In the genomic region with DNA sequence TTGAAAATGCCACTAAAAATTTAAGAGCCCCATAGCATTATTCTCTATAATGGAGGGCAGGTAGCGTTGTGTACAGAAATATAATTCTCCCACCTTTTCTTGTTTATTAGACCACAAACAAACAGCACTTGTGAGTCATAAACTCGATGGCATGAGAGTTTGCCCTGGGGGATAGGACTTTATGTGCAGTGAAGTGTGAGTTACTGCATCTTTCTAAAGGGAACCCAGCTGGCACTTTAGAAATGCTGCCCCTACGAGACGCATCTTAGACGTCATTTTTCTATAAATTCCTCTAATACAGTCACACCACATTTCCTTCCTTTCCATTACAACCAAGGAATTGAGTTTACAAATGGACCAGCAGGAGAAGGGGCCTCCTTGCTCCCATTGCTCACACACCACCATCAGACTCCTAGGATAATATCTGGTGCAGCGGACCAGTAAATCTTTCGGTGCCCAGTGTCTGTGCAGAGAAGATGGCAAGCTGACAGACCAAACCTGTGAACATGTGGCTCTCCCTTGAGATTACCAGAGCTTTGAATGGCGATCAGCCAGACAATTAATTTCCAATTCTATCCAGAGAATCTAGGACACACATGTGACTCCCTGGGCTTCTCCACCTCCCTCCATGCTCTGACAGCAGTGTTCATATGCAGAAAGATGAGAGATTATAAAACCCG, we compare ENCODE assay signal across 14 mouse cellular contexts.
DNase-seq lines count a peak whose midpoint lies in the region; ATAC-seq and TF ChIP-seq lines count a peak whose summit lies in the region.
"Had no signal": no experiment of that assay in that cellular context is flagged by ENCODE, and none has a peak within 500 bp of the region (broad histone marks: within the 10 kb centered on the region; RNA-seq: fewer than 3 reads in every experiment).

No protein-coding gene starts in this region.

- dilution Hi-C loops in CH12.LX (cut with MboI; ENCODE audit: extremely low pct_ligation_motif_present, extremely low pct_unique_long_range_greater_than_20kb, low sequenced_read_pairs): no loop called here

- DNase-seq in cerebellum, adult 9-11 months: peak; percentile 61
- no peak for DNase-seq in cerebellum, adult 8-10 months
- no peak for DNase-seq in CH12.LX (ENCODE audit: extremely low read depth)
- peak; percentile 73 for DNase-seq in forebrain, embryonic 14.5 days (ENCODE audit: low spot score)
- no peak for DNase-seq in heart, adult 8-10 months (ENCODE audit: low spot score)
- DNase-seq in gastrocnemius, postnatal 25 days: no peak
- DNase-seq: gastrocnemius, postnatal 14 days; heart, postnatal 10 days; kidney, adult 8-10 months; layer of hippocampus, postnatal 36 days had no signal

- no peak overlapping the region for H3K4me2 ChIP-seq in CH12.LX (ENCODE audit: insufficient read depth, low read depth, poor library complexity, severe bottlenecking)
- H3K4me2 ChIP-seq in forebrain, embryonic 14.5 days (ENCODE audit: low read length): no peak overlapping the region
- H3K4me2 ChIP-seq in midbrain, embryonic 15.5 days: no peak overlapping the region
- H3K4me2 ChIP-seq: embryonic facial prominence, embryonic 15.5 days; lung, embryonic 15.5 days had no signal

- no peak overlapping the region for H3K27ac ChIP-seq in CH12.LX (ENCODE audit: insufficient read depth, low read depth)
- peak overlapping the region; percentile 52; the same call in 1 of the 2 replicates for H3K27ac ChIP-seq in forebrain, embryonic 14.5 days (ENCODE audit: low read depth, low read length)
- peak overlapping the region; percentile 32; the same call in 1 of the 2 replicates for H3K27ac ChIP-seq in midbrain, embryonic 15.5 days
- H3K27ac ChIP-seq: embryonic facial prominence, embryonic 15.5 days; lung, embryonic 15.5 days had no signal

- H3K36me3 ChIP-seq in CH12.LX (replicated peaks in 1 of 2; ENCODE audit: control insufficient read depth in 1 of 2, insufficient read depth in 1 of 2, low read length in 1 of 2): peaks cover 3 to 15% of the 10 kb centered on the region in 2 experiments
- H3K36me3 ChIP-seq in forebrain, embryonic 14.5 days (ENCODE audit: control insufficient read depth, insufficient read depth, low read length): peaks cover 15% of the 10 kb centered on the region; the same call in 1 of the 2 replicates
- no peaks in the 10 kb centered on the region for H3K36me3 ChIP-seq in midbrain, embryonic 15.5 days (replicated peaks)
- H3K36me3 ChIP-seq: embryonic facial prominence, embryonic 15.5 days had no signal

- peaks cover 50 to 87% of the 10 kb centered on the region in 2 experiments for H3K4me1 ChIP-seq in CH12.LX (ENCODE audit: control insufficient read depth in 1 of 2, insufficient read depth in 2 of 2)
- H3K4me1 ChIP-seq in forebrain, embryonic 14.5 days (ENCODE audit: control insufficient read depth, insufficient read depth, low read length): peaks cover 39% of the 10 kb centered on the region
- H3K4me1 ChIP-seq in midbrain, embryonic 15.5 days: peaks cover 35% of the 10 kb centered on the region

- H3K9me3 ChIP-seq in CH12.LX (replicated peaks; ENCODE audit: low read length): no peaks in the 10 kb centered on the region
- H3K9me3 ChIP-seq in forebrain, embryonic 14.5 days (replicated peaks; ENCODE audit: control insufficient read depth, low read length): no peaks in the 10 kb centered on the region
- H3K9me3 ChIP-seq in midbrain, embryonic 15.5 days: no peaks in the 10 kb centered on the region
- H3K9me3 ChIP-seq: embryonic facial prominence, embryonic 15.5 days; lung, embryonic 15.5 days had no signal

- TF ChIP-seq CTCF in CH12.LX (conservative IDR thresholded peaks at IDR 0.05 in 1 of 2, IDR thresholded peaks at IDR 0.05 in 1 of 2; ENCODE audit: low read depth in 2 of 2, low read length in 2 of 2): no peak

- H3K9ac ChIP-seq in CH12.LX (ENCODE audit: insufficient read depth, low read depth): no peak overlapping the region
- no peak overlapping the region for H3K9ac ChIP-seq in forebrain, embryonic 14.5 days (ENCODE audit: low read length)
- no peak overlapping the region for H3K9ac ChIP-seq in midbrain, embryonic 15.5 days
- H3K9ac ChIP-seq: embryonic facial prominence, embryonic 15.5 days; lung, embryonic 15.5 days had no signal

- no peaks in the 10 kb centered on the region; the same call in 1 of the 2 replicates for H3K79me2 ChIP-seq in CH12.LX (replicated peaks; ENCODE audit: control insufficient read depth, extremely low read depth, insufficient read depth, poor library complexity, severe bottlenecking)

- 41% methylated on average over 9 of the region's 9 CpGs for WGBS in forebrain, embryonic 14.5 days
- WGBS in midbrain, embryonic 15.5 days: 42% methylated on average over 9 of the region's 9 CpGs

- H3K4me3 ChIP-seq in CH12.LX (replicated peaks in 1 of 3; ENCODE audit: low read depth in 2 of 3, low read length in 2 of 3, poor library complexity in 1 of 3): no peak overlapping the region
- no peak overlapping the region for H3K4me3 ChIP-seq in forebrain, embryonic 14.5 days (ENCODE audit: low read depth, low read length)
- no peak overlapping the region for H3K4me3 ChIP-seq in midbrain, embryonic 15.5 days
- H3K4me3 ChIP-seq: embryonic facial prominence, embryonic 15.5 days; lung, embryonic 15.5 days had no signal

- in situ Hi-C loops in CH12.LX (cut with MboI; ENCODE audit: low pct_ligation_motif_present, low pct_unique_long_range_greater_than_20kb, low sequenced_read_pairs): no loop called here

- TF ChIP-seq RAD21 in CH12.LX (IDR thresholded peaks at IDR 0.05; ENCODE audit: low read depth, low read length): no peak

- TF ChIP-seq EP300 in CH12.LX (IDR thresholded peaks at IDR 0.05; ENCODE audit: low read length): no peak

- peak; percentile 40; the same call in 1 of the 2 replicates for ATAC-seq in forebrain, embryonic 14.5 days
- ATAC-seq in midbrain, embryonic 15.5 days (replicated peaks): no peak; the same call in 1 of the 2 replicates
- no peak for ATAC-seq in erythroid progenitor cell, adult 5-6 weeks (replicated peaks; ENCODE audit: low FRiP score, poor library complexity, severe bottlenecking)

- H3K27me3 ChIP-seq in CH12.LX (replicated peaks): no peaks in the 10 kb centered on the region
- H3K27me3 ChIP-seq in forebrain, embryonic 14.5 days (replicated peaks; ENCODE audit: control insufficient read depth, insufficient read depth, low read length): no peaks in the 10 kb centered on the region
- no peaks in the 10 kb centered on the region for H3K27me3 ChIP-seq in midbrain, embryonic 15.5 days (replicated peaks)
- H3K27me3 ChIP-seq: embryonic facial prominence, embryonic 15.5 days; lung, embryonic 15.5 days had no signal

- no peak for TF ChIP-seq POLR2A in CH12.LX (IDR thresholded peaks at IDR 0.05; ENCODE audit: low read depth, low read length)

TF ChIP-seq in CH12.LX, 34 proteins besides CTCF, POLR2A, EP300 and RAD21:
- no peak for TF ChIP-seq KAT2A (IDR thresholded peaks at IDR 0.05; ENCODE audit: insufficient replicate concordance, low read length)
- TF ChIP-seq MXI1 (IDR thresholded peaks at IDR 0.05; ENCODE audit: low read depth, low read length): no peak
- 0 out of 2 replicates have a peak, but pooled peaks have one; percentile 10 for TF ChIP-seq ETS1 (conservative IDR thresholded peaks at IDR 0.05; ENCODE audit: low read depth, low read length)
- TF ChIP-seq BHLHE40 (IDR thresholded peaks at IDR 0.05; ENCODE audit: low read depth, low read length): 0 out of 2 replicates have a peak, but pooled peaks have one; percentile 5

Comparison
In these comparisons a context has a peak if more than half of its experiments do, and no peak if none do; other contexts are left out.
1. DNase-seq: peak in cerebellum, adult 9-11 months (single experiment) and forebrain, embryonic 14.5 days (single experiment); none in cerebellum, adult 8-10 months (single experiment), CH12.LX (single experiment), heart, adult 8-10 months (single experiment) and gastrocnemius, postnatal 25 days (single experiment).